Mouse (Mus musculus) thymus, postnatal 0 days (tissue): Measurements from ENCODE around the gene Aebp2. TPM values are rescaled to one million over a fixed set of nuclear protein-coding genes. Genes with fewer than 3 reads are reported as not detected.

Experiments used
- DNase-seq: peaks from one replicate; pipeline ENCODE4 v3.0.0-alpha.2; 2015; ENCODE audit warnings: low spot score
- polyA plus RNA-seq: library from polyadenylated mRNA; unstranded; fragments of >200 nt; fragmentation: Nextera tagmentation; extraction: Ambion mirVana; gene quantifications from 2 replicates; pipeline ENCODE4 v1.2.1, GENCODE M21; 2015

Gene Aebp2
- polyA plus RNA-seq, 1 experiment from 2014 or later, result 24.4 TPM

DNA sequence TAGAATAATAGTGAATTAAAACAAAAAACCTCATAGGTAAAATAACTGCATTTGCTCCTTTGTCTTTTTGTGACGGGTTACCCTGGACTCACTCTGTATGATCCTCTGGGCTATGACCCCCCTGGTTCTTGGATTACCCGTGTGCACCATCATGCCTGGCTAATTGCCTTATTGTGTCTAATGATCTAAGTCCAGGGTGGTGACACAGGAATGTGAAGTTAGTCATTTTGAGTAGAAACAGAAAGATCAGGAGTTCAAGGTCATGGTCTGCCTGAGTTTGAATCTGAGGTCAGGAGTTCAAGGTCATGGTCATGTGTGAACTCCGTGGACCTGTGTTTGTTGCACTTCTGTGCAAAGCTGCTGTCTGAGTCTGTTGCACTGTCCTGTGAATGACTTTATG, 16.7 kb upstream of the Aebp2 start:
- no peak for DNase-seq

DNA sequence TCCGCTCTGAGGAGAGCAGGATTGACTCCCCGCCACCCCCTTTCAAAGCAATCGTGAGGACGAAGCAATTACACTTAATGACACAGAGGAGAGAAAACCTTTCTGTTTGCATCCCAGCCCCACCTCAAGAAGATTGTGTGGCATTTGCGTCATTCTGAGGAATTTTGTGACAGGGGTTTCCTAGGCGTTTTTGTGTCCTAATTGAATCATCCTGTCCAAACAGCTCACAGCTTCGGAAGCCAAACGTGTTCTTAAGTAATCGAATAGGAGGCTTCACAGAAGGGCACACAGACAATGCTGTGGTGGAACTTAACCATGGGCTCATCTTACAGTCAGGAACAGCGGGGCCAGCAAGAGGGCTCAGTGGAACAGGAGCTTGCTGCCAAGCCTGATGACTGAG, 15.9 kb upstream of the Aebp2 start:
- no peak for DNase-seq

DNA sequence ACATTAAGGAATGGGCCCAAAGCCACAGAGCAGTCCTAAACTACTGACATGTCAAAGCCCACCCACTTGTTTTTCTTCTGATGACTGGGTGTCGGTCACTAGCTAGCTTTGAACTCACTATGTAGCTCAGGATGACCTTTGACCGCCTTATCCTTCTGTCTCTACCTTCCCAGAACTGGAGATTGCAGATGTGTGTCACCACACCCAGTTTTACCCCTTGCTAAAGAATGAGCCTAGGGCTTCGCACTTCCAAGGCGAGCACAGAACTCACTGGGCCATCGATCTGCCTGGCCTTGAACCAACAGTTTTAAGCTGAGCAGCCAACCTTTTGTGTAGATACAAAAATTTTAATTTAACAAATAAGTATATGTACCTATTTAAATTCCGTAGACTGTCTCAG, 13.8 kb upstream of the Aebp2 start:
- DNase-seq, result no peak

GRCm38 (mm10) chr6:140609533-140609932, 12.9 kb upstream of the Aebp2 start:
- no peak for DNase-seq

GRCm38 (mm10) chr6:140610117-140610516, 12.3 kb upstream of the Aebp2 start:
- no peak for DNase-seq

- no peak for DNase-seq
These were observed 11.2 kb upstream of the Aebp2 start for GRCm38 (mm10) chr6:140611282-140611681.

DNA sequence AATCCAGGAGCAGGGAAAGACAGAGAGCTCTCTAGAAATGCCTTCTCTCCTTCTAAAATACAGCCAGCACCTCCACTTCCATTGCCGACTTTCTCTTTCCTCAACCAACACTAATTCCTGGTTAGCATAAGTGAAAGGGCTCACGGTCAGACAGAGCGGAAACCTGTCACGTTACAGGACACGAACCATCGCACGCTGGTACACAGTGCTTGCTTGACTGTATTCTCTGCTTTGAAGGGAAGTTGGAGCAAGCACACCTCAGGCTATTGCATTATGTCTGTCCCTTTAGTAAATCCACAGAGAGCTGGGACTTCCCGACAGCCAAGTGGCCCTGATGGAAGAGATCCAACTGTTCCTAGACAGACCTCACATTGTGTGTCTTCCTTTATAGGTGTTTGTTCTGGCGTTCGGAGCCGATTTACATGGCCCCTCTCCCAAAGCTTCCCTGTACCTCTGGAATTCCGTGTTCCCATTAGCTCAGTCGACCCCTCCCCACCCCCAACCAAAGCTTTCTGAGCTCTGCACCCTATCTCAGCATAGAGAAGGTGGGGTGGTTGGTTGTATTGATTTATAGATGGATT, 10.5 kb upstream of the Aebp2 start:
- DNase-seq, result no peak

DNA sequence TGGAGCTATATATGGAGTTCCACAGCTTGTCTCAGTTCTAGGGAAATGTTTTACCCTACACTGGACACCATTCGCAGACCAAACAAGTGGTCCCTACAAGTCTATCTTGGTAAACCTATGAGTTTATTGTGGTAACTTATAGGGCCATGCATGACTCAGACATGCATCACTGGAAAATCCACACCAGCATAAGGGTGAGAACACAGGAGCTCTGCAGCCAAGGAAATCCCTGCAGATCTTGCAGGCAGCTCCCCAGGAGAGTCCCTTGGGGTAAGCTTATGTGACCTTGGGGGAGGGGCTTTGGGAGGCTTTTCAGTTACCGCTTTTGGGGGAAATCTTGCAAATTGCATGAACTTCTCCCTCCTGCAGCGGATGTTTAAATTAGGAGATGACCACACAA, 8.6 kb upstream of the Aebp2 start:
- DNase-seq, result no peak

DNA sequence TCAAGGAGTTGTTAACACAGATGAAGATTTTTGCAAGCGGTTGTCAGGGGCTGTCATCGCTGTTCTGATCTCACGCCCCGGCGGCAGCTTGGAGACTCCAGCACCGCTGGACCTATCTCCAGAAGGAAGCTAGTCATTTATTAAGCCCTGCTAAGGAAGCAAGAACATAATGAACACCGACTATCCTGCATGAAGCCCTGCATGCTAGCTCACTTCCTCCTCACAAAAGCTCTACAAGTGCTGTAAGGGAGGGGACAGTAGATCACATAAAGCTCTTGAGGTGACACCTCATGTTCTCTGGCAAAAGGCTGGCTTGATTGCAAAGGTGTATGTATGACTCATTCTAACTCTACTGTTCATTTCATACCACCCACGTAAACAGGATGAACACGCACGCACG, 7.8 kb upstream of the Aebp2 start:
- no peak for DNase-seq

- DNase-seq, result no peak
These were observed 1.7 kb upstream of the Aebp2 start for GRCm38 (mm10) chr6:140620531-140621349.

DNA sequence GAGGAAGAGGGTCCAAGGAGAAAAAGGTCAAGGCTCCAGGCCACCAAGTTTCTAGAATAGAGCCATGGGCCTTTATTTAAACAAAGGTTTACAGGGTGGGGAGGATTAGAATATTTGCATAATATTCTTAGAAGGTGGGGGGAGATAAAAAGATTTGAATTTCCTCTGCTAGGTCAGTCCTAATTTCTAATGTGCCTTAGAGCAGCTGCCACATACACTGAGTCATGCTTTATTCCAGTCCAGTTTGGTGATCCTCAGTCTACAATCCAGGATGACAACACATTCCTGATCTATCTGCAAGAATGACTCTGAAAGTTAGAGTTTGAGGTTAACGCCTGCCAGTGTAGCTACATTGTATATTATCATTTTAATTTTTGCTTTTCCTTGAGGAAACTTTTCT, 841 bp upstream of the Aebp2 start:
- DNase-seq, result no peak

DNA sequence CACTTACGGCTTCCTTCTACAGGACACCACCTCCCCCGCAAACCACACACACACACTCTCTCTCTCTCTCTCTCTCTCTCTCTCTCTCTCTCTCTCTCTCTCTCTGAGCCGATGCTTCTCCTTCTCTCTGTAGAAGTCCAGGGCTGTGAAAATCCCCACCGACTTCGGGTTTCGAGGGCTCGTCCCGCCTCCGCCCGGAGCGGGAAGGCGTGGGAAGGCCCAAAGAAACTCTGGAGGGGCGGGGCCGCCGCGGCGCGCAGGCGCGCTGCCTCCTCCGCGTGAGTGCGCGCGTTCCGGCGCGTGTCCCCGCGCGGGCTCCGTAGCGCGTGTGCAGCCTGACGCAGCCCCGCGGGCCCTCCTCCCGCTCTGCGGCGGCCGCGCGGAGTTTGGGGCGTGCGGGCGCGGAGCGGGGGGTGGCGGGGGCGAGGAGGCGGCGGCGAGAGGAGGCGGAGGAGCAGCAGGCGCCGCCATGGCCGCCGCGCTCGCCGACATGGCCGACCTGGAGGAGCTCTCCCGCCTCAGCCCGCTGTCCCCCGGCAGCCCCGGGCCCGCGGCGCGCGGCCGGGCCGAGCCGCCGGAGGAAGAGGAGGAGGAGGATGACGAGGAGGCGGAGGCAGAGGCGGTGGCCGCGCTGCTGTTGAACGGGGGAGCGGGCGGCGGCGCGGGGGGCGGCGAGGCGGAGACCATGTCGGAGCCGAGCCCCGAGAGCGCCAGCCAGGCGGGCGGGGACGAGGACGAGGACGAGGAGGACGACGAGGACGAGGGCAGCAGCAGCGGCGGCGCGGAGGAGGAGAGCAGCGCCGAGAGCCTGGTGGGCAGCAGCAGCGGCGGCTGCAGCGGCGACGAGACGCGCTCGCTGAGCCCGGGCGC, 998 bp downstream of the Aebp2 start:
- peak; percentile 94 for DNase-seq

- DNase-seq, result peak; percentile 52
These were observed 1.9 kb downstream of the Aebp2 start for GRCm38 (mm10) chr6:140624096-140625051.

GRCm38 (mm10) chr6:140629176-140629859, 6.9 kb downstream of the Aebp2 start:
- peak; percentile 36 for DNase-seq

GRCm38 (mm10) chr6:140630306-140630705, 7.8 kb downstream of the Aebp2 start:
- DNase-seq, result peak; percentile 16

DNA sequence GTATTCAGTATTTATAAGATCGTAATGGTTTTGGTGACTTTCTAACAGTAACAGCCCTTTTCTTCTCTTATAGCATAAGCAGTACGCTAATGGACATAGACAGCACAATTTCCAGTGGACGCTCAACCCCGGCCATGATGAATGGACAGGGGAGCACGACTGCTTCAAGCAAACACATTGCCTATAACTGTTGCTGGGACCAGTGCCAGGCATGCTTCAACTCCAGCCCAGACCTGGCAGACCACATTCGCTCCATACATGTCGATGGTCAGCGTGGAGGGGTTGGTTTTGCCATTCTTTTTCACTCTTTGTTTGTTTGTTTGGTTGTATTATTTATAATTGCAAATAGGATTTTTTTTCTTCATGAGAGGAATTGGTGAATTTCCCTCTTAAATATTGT, 11.2 kb downstream of the Aebp2 start:
- DNase-seq, result no peak

GRCm38 (mm10) chr6:140636290-140636689, 13.8 kb downstream of the Aebp2 start:
- DNase-seq, result no peak

DNA sequence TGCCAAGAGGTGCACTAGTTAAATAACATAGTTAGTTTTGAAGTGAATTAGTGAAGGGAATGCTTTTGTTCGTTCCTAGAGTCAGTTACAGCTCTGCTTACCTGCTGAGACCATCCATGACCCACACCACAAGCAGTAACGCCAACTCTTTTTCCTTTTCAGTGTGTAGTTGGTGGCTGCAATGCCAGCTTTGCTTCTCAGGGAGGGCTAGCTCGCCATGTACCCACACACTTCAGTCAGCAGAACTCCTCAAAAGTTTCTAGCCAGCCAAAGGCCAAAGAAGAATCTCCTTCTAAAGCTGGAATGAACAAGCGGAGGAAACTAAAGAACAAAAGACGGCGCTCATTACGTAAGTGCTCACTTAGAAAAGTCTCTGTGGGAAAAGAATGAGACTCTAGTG, 19.5 kb downstream of the Aebp2 start:
- no peak for DNase-seq

DNA sequence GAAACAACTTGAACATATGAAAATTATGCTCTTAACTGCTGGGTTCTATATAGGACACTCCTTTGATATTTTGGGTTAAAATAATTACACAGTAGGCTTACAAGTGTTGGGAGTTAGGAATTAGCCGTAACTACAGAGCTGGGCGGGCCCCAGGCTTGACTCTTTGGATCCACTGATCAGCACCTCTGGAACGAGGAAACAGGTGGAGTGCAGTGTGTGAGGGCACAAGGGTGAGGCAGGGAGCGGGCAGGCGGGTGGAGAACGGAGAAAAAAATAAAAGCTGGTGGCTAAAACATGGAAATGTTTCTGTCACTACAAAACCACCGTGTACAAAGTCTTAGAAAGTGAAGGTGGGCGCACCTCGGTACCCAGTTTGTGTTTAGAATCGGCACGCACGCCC, 20.2 kb downstream of the Aebp2 start:
- DNase-seq, result no peak

DNA sequence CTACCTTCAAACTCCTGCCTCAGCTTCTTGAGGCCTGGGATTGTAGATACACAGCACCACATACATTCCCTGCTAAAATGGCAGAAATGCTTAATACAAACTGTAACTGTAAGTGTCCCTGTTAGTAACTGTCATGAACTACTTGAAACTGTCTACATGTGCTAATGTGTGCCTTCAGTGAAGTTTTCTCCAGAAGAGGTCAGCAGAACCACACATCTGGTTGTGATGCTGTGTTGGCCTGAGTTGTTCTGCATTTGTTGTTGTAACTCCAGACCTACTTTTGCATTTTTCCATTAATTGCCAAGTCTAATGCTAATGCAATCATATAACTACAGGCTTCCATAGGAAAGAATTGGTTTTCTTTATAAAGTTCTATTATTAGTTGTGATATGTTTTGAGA, 23.5 kb downstream of the Aebp2 start:
- DNase-seq, result no peak
